23 mouse cellular contexts compared by ENCODE assay signal in the genomic region with DNA sequence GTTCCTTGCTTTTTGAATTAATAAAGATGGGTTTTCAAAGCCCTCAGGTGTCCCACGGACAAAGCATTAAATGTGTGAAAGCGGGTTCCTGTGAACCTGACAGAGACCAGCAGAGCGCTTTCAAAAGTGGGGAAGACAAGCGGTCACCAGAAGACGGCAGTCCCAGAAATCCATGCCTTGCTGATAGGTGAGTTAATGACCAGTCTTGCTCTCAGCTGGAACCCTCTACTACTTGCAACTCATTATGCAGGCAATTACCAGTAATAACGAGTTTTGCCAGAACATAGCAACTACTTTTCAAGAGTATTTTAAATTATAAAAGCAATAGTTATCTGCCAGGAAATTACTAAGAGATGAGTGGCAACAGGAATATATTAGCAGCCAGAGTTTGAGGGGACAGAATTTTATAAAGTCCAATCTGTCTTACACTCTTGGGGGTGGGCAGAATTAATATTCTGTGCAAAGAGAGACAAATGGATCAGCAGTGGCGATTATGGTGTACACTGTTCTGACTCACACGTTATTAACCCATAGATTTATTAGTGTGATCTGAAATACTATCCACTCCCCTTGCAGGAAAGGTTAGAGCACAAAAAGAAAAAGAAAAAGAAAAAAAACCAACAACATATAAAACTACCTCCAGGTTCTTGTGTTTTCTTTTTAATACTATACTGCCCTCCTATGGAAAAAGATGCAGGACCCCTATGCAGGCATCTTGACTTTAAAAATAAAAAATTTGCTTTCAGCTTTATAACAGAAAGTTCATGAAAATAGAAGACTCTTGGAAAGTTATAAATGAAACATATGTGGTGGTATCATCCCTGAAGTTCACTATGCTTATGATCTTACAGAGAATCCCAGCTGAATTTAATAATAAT.
DNase-seq lines count a peak whose midpoint lies in the region; ATAC-seq lines count a peak whose summit lies in the region.
"Had no signal": no experiment of that assay in that cellular context is flagged by ENCODE, and none has a peak within 500 bp of the region (broad histone marks: within the 10 kb centered on the region; RNA-seq: fewer than 3 reads in every experiment).

No protein-coding gene starts in this region.

- no peak overlapping the region for H3K9ac ChIP-seq in embryonic facial prominence, embryonic 14.5 days (ENCODE audit: low read depth, low read length)
- H3K9ac ChIP-seq in kidney, embryonic 14.5 days (ENCODE audit: low read depth, low read length) = no peak overlapping the region
- no peak overlapping the region for H3K9ac ChIP-seq in midbrain, embryonic 14.5 days (replicated peaks; ENCODE audit: low read length)
- H3K9ac ChIP-seq: embryonic facial prominence, embryonic 13.5 days; heart, embryonic 13.5 days; liver, embryonic 12.5 days; neural tube, embryonic 12.5 days had no signal

- no peak overlapping the region for H3K4me3 ChIP-seq in embryonic facial prominence, embryonic 14.5 days (ENCODE audit: low read depth, low read length)
- H3K4me3 ChIP-seq in embryonic facial prominence, embryonic 10.5 days = no peak overlapping the region
- H3K4me3 ChIP-seq in kidney, embryonic 14.5 days (ENCODE audit: low read length) = no peak overlapping the region
- H3K4me3 ChIP-seq in midbrain, embryonic 14.5 days (replicated peaks; ENCODE audit: low read depth, low read length) = no peak overlapping the region
- no peak overlapping the region for H3K4me3 ChIP-seq in midbrain, embryonic 10.5 days
- H3K4me3 ChIP-seq: embryonic facial prominence, embryonic 13.5 days; heart, embryonic 13.5 days; liver, embryonic 12.5 days; megakaryocyte, embryonic 14.5 days; neural tube, embryonic 12.5 days had no signal

- peak; percentile 10 for DNase-seq in embryonic facial prominence, embryonic 14.5 days (ENCODE audit: low spot score)
- no peak for DNase-seq in embryonic facial prominence, embryonic 10.5 days (ENCODE audit: low spot score)
- no peak for DNase-seq in kidney, postnatal 14 days
- DNase-seq in midbrain, embryonic 14.5 days = peak; percentile 34
- no peak for DNase-seq in midbrain, embryonic 10.5 days (ENCODE audit: low spot score)
- no peak for DNase-seq in right cerebral cortex, postnatal 36 days (ENCODE audit: low spot score in 2 of 2)
- no peak for DNase-seq in cerebellum, adult 8-10 months
- DNase-seq: adrenal gland, adult 8-10 months; cerebellum, adult 9-11 months; gastrocnemius, postnatal 10 days; heart, adult 11 months; heart, postnatal 36 days; kidney, adult 11 months; layer of hippocampus, postnatal 36 days; lung, adult 2 months; right cerebral cortex, adult 18-20 months; thymus, postnatal 14 days had no signal

- no peaks in the 10 kb centered on the region for H3K4me1 ChIP-seq in embryonic facial prominence, embryonic 14.5 days (ENCODE audit: control insufficient read depth, insufficient read depth, low read length)
- no peaks in the 10 kb centered on the region for H3K4me1 ChIP-seq in embryonic facial prominence, embryonic 10.5 days
- H3K4me1 ChIP-seq in kidney, embryonic 14.5 days (ENCODE audit: control insufficient read depth, insufficient read depth, low read length) = no peaks in the 10 kb centered on the region
- no peaks in the 10 kb centered on the region for H3K4me1 ChIP-seq in midbrain, embryonic 14.5 days (ENCODE audit: control insufficient read depth, insufficient read depth, low read length)
- H3K4me1 ChIP-seq in midbrain, embryonic 10.5 days = no peaks in the 10 kb centered on the region
- H3K4me1 ChIP-seq: embryonic facial prominence, embryonic 13.5 days; heart, embryonic 13.5 days; liver, embryonic 12.5 days; megakaryocyte, embryonic 14.5 days; neural tube, embryonic 12.5 days had no signal

- H3K36me3 ChIP-seq in embryonic facial prominence, embryonic 14.5 days (ENCODE audit: control insufficient read depth, insufficient read depth, low read length) = no peaks in the 10 kb centered on the region
- no peaks in the 10 kb centered on the region for H3K36me3 ChIP-seq in embryonic facial prominence, embryonic 10.5 days (replicated peaks)
- H3K36me3 ChIP-seq in kidney, embryonic 14.5 days (ENCODE audit: control insufficient read depth, insufficient read depth, low read length) = no peaks in the 10 kb centered on the region
- no peaks in the 10 kb centered on the region for H3K36me3 ChIP-seq in midbrain, embryonic 14.5 days (ENCODE audit: control insufficient read depth, insufficient read depth, low read length)
- H3K36me3 ChIP-seq in midbrain, embryonic 10.5 days = no peaks in the 10 kb centered on the region
- H3K36me3 ChIP-seq: embryonic facial prominence, embryonic 13.5 days; heart, embryonic 13.5 days; liver, embryonic 12.5 days; neural tube, embryonic 12.5 days had no signal

- no peak overlapping the region for H3K27ac ChIP-seq in embryonic facial prominence, embryonic 14.5 days (replicated peaks; ENCODE audit: low read depth, low read length)
- no peak overlapping the region for H3K27ac ChIP-seq in embryonic facial prominence, embryonic 10.5 days (replicated peaks)
- no peak overlapping the region for H3K27ac ChIP-seq in kidney, embryonic 14.5 days (ENCODE audit: low read depth, low read length)
- H3K27ac ChIP-seq in midbrain, embryonic 14.5 days (replicated peaks; ENCODE audit: low read depth, low read length) = no peak overlapping the region
- no peak overlapping the region for H3K27ac ChIP-seq in midbrain, embryonic 10.5 days (replicated peaks)
- H3K27ac ChIP-seq: embryonic facial prominence, embryonic 13.5 days; heart, embryonic 13.5 days; liver, embryonic 12.5 days; neural tube, embryonic 12.5 days had no signal

- no peaks in the 10 kb centered on the region for H3K27me3 ChIP-seq in embryonic facial prominence, embryonic 14.5 days (replicated peaks; ENCODE audit: control insufficient read depth, insufficient read depth, low read length)
- no peaks in the 10 kb centered on the region for H3K27me3 ChIP-seq in embryonic facial prominence, embryonic 10.5 days (replicated peaks; ENCODE audit: low read depth, poor library complexity, severe bottlenecking)
- H3K27me3 ChIP-seq in kidney, embryonic 14.5 days (ENCODE audit: control insufficient read depth, insufficient read depth, low read length) = no peaks in the 10 kb centered on the region
- no peaks in the 10 kb centered on the region for H3K27me3 ChIP-seq in midbrain, embryonic 14.5 days (ENCODE audit: control insufficient read depth, insufficient read depth, low read length)
- no peaks in the 10 kb centered on the region for H3K27me3 ChIP-seq in midbrain, embryonic 10.5 days (ENCODE audit: low read depth, poor library complexity, severe bottlenecking)
- H3K27me3 ChIP-seq: embryonic facial prominence, embryonic 13.5 days; heart, embryonic 13.5 days; liver, embryonic 12.5 days; megakaryocyte, embryonic 14.5 days; neural tube, embryonic 12.5 days had no signal

- no peak overlapping the region for H3K4me2 ChIP-seq in embryonic facial prominence, embryonic 14.5 days (ENCODE audit: low read depth, low read length)
- H3K4me2 ChIP-seq in kidney, embryonic 14.5 days (replicated peaks; ENCODE audit: low read depth, low read length) = no peak overlapping the region
- no peak overlapping the region for H3K4me2 ChIP-seq in midbrain, embryonic 14.5 days (ENCODE audit: low read length)
- H3K4me2 ChIP-seq: embryonic facial prominence, embryonic 13.5 days; heart, embryonic 13.5 days; liver, embryonic 12.5 days; neural tube, embryonic 12.5 days had no signal

- no peak for ATAC-seq in embryonic facial prominence, embryonic 14.5 days (ENCODE audit: low read depth)
- ATAC-seq in kidney, embryonic 14.5 days (ENCODE audit: low FRiP score, low TSS enrichment) = peak; percentile 72
- ATAC-seq in midbrain, embryonic 14.5 days (ENCODE audit: low FRiP score, low TSS enrichment) = no peak
- ATAC-seq: liver, embryonic 12.5 days had no signal

- WGBS in embryonic facial prominence, embryonic 14.5 days = 60% methylated on average over 8 of the region's 8 CpGs
- 71% methylated on average over 8 of the region's 8 CpGs for WGBS in embryonic facial prominence, embryonic 10.5 days
- WGBS in kidney, embryonic 14.5 days = 40% methylated on average over 8 of the region's 8 CpGs
- 70% methylated on average over 8 of the region's 8 CpGs for WGBS in midbrain, embryonic 14.5 days
- WGBS in midbrain, embryonic 10.5 days = 76% methylated on average over 8 of the region's 8 CpGs

- 0 out of 2 replicates have a peak, but pooled peaks cover 4% of the 10 kb centered on the region for H3K9me3 ChIP-seq in embryonic facial prominence, embryonic 14.5 days (ENCODE audit: control insufficient read depth, low read length)
- no peaks in the 10 kb centered on the region for H3K9me3 ChIP-seq in embryonic facial prominence, embryonic 10.5 days
- H3K9me3 ChIP-seq in kidney, embryonic 14.5 days (ENCODE audit: control insufficient read depth, low read length) = peaks cover 4% of the 10 kb centered on the region; the same call in 1 of the 2 replicates
- H3K9me3 ChIP-seq in midbrain, embryonic 14.5 days (ENCODE audit: control insufficient read depth, low read length) = no peaks in the 10 kb centered on the region
- H3K9me3 ChIP-seq in midbrain, embryonic 10.5 days (replicated peaks) = no peaks in the 10 kb centered on the region
- H3K9me3 ChIP-seq: embryonic facial prominence, embryonic 13.5 days; heart, embryonic 13.5 days; megakaryocyte, embryonic 14.5 days; neural tube, embryonic 12.5 days had no signal

Comparison
In these comparisons a context has a peak if more than half of its experiments do, and no peak if none do; other contexts are left out.
1. DNase-seq: peak in embryonic facial prominence, embryonic 14.5 days (single experiment) and midbrain, embryonic 14.5 days (single experiment); none in embryonic facial prominence, embryonic 10.5 days (single experiment), kidney, postnatal 14 days (single experiment), midbrain, embryonic 10.5 days (single experiment), right cerebral cortex, postnatal 36 days (0 of 2) and cerebellum, adult 8-10 months (single experiment).